Mouse (Mus musculus): ENCODE measurements around the gene Kcp. TPM values are rescaled to one million over a fixed set of nuclear protein-coding genes. Genes with fewer than 3 reads are reported as not detected.

Gene Kcp
- total RNA-seq, 2 experiments from 2014 or later = not detected

- ATAC-seq (replicated peaks; ENCODE audit: low FRiP score, poor library complexity, severe bottlenecking) = no peak
These were observed 76.9 kb downstream of the Kcp start for GRCm38 (mm10) chr6:29430681-29431420.

GRCm38 (mm10) chr6:29428171-29428570 lies 79.6 kb downstream of the Kcp start:
- ATAC-seq (replicated peaks; ENCODE audit: low FRiP score, poor library complexity, severe bottlenecking) = no peak

- no peak for ATAC-seq (replicated peaks; ENCODE audit: low FRiP score, poor library complexity, severe bottlenecking)
These were observed 81.4 kb downstream of the Kcp start for GRCm38 (mm10) chr6:29426331-29426730.

- no peak for ATAC-seq (replicated peaks; ENCODE audit: low FRiP score, poor library complexity, severe bottlenecking)
These were observed 82.6 kb downstream of the Kcp start for GRCm38 (mm10) chr6:29425118-29425517.

Other genes with a start within 250 kb of the Kcp start
- 1.7 and 2.2 TPM in 2 replicates for gene Hilpda, start 235.5 kb downstream of the Kcp start, total RNA-seq (2015; ENCODE audit: low replicate concordance)
- gene Hilpda, start 235.5 kb downstream of the Kcp start, total RNA-seq (2017; ENCODE audit: low replicate concordance) = 0.90 and 6.9 TPM in 2 replicates
- gene Fam71f2, start 228.4 kb downstream of the Kcp start, total RNA-seq (2015; ENCODE audit: low replicate concordance) = not detected in 2 replicates
- not detected in 2 replicates for gene Fam71f2, start 228.4 kb downstream of the Kcp start, total RNA-seq (2017; ENCODE audit: low replicate concordance)
- gene Fam71f1, start 188.8 kb downstream of the Kcp start, total RNA-seq (2015; ENCODE audit: low replicate concordance) = not detected in 2 replicates
- gene Fam71f1, start 188.8 kb downstream of the Kcp start, total RNA-seq (2017; ENCODE audit: low replicate concordance) = not detected in 2 replicates
- gene Calu, start 159.9 kb downstream of the Kcp start, total RNA-seq (2015; ENCODE audit: low replicate concordance) = 23.1 and 26.7 TPM in 2 replicates
- 41.5 and 53.8 TPM in 2 replicates for gene Calu, start 159.9 kb downstream of the Kcp start, total RNA-seq (2017; ENCODE audit: low replicate concordance)
- not detected in 2 replicates for gene Opn1sw, start 119.5 kb downstream of the Kcp start, total RNA-seq (2015; ENCODE audit: low replicate concordance)
- gene Opn1sw, start 119.5 kb downstream of the Kcp start, total RNA-seq (2017; ENCODE audit: low replicate concordance) = not detected in 2 replicates
- gene Ccdc136, start 111.6 kb downstream of the Kcp start, total RNA-seq (2015; ENCODE audit: low replicate concordance) = not detected in 2 replicates
- not detected in 2 replicates for gene Ccdc136, start 111.6 kb downstream of the Kcp start, total RNA-seq (2017; ENCODE audit: low replicate concordance)
- gene Flnc, start 74.7 kb downstream of the Kcp start, total RNA-seq (2015; ENCODE audit: low replicate concordance) = not detected in 2 replicates
- not detected in 2 replicates for gene Flnc, start 74.7 kb downstream of the Kcp start, total RNA-seq (2017; ENCODE audit: low replicate concordance)
- 66.7 and 71.7 TPM in 2 replicates for gene Atp6v1f, start 40.2 kb downstream of the Kcp start, total RNA-seq (2015; ENCODE audit: low replicate concordance)
- 24.1 and 45.5 TPM in 2 replicates for gene Atp6v1f, start 40.2 kb downstream of the Kcp start, total RNA-seq (2017; ENCODE audit: low replicate concordance)
- not detected in 2 replicates for gene Atp6v1fnb, start 36.5 kb downstream of the Kcp start, total RNA-seq (2015; ENCODE audit: low replicate concordance)
- 0.64 TPM in 1 of 2 replicates, not detected in the other for gene Atp6v1fnb, start 36.5 kb downstream of the Kcp start, total RNA-seq (2017; ENCODE audit: low replicate concordance)
- 2.5 and 9.7 TPM in 2 replicates for gene Irf5, start 18.7 kb upstream of the Kcp start, total RNA-seq (2015; ENCODE audit: low replicate concordance)
- 6.7 and 13.5 TPM in 2 replicates for gene Irf5, start 18.7 kb upstream of the Kcp start, total RNA-seq (2017; ENCODE audit: low replicate concordance)
- gene Tnpo3, start 101.9 kb upstream of the Kcp start, total RNA-seq (2015; ENCODE audit: low replicate concordance) = 47.6 and 105 TPM in 2 replicates
- gene Tnpo3, start 101.9 kb upstream of the Kcp start, total RNA-seq (2017; ENCODE audit: low replicate concordance) = 50.4 and 57.9 TPM in 2 replicates
- gene Tspan33, start 186.3 kb upstream of the Kcp start, total RNA-seq (2015; ENCODE audit: low replicate concordance) = 519 and 520 TPM in 2 replicates
- gene Tspan33, start 186.3 kb upstream of the Kcp start, total RNA-seq (2017; ENCODE audit: low replicate concordance) = 729 and 794 TPM in 2 replicates
- 1.1 and 2.5 TPM in 2 replicates for gene Smo, start 227.6 kb upstream of the Kcp start, total RNA-seq (2015; ENCODE audit: low replicate concordance)
- gene Smo, start 227.6 kb upstream of the Kcp start, total RNA-seq (2017; ENCODE audit: low replicate concordance) = 0.08 and 0.77 TPM in 2 replicates

Data from erythroid progenitor cell, adult 5-6 weeks (primary cell).